Comparison of ENCODE assay signal across 14 mouse cellular contexts in the genomic region with DNA sequence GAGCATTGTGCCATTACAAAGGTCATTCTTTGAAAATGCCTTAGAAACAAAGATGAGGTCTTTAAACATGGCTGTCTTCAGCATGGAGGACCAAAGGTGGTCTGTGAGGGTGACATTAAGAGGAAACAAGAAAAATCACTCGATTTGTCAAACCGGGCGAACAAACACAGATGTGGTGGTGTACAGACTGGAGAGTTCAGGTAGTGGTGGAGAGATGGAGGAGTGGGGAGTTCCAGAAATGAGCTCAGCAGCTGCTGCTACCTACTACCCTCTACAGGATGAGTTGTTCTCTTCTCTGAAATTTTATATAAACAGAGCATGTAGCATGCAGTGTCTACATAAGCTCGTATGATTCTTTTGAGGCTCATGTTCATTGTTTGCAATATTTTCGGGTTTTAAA.
"Had no signal": no experiment of that assay in that cellular context is flagged by ENCODE, and none has a peak within 500 bp of the region (broad histone marks: within the 10 kb centered on the region; RNA-seq: fewer than 3 reads in every experiment).

No protein-coding gene starts in this region.

- H3K4me1 ChIP-seq: midbrain, embryonic 13.5 days; midbrain, embryonic 15.5 days; neural tube, embryonic 12.5 days had no signal

- H3K9me3 ChIP-seq: liver, embryonic 12.5 days; midbrain, embryonic 13.5 days; midbrain, embryonic 15.5 days; neural tube, embryonic 12.5 days had no signal

- H3K27ac ChIP-seq: liver, embryonic 12.5 days; liver, embryonic 14.5 days; midbrain, embryonic 13.5 days; midbrain, embryonic 15.5 days; neural tube, embryonic 12.5 days had no signal

- H3K4me3 ChIP-seq: liver, embryonic 12.5 days; midbrain, embryonic 13.5 days; midbrain, embryonic 15.5 days; neural tube, embryonic 12.5 days had no signal

- H3K9ac ChIP-seq: liver, embryonic 12.5 days; liver, embryonic 14.5 days; lung, embryonic 14.5 days; midbrain, embryonic 13.5 days; midbrain, embryonic 15.5 days; neural tube, embryonic 12.5 days had no signal

- H3K27me3 ChIP-seq: liver, embryonic 12.5 days; midbrain, embryonic 13.5 days; midbrain, embryonic 15.5 days; neural tube, embryonic 12.5 days had no signal

- DNase-seq: lung, adult 18-20 months; lung, embryonic 14.5 days; lung, postnatal 10 days; lung, postnatal 4 days; retina, postnatal 1 day; right cerebral cortex, adult 18-20 months; right cerebral cortex, postnatal 25 days; right cerebral cortex, postnatal 4 days; spleen, adult 18-20 months had no signal

- H3K36me3 ChIP-seq: liver, embryonic 12.5 days; midbrain, embryonic 13.5 days; midbrain, embryonic 15.5 days; neural tube, embryonic 12.5 days had no signal
